Mouse (Mus musculus): Measurements from ENCODE around the gene Zfand3.

DNA sequence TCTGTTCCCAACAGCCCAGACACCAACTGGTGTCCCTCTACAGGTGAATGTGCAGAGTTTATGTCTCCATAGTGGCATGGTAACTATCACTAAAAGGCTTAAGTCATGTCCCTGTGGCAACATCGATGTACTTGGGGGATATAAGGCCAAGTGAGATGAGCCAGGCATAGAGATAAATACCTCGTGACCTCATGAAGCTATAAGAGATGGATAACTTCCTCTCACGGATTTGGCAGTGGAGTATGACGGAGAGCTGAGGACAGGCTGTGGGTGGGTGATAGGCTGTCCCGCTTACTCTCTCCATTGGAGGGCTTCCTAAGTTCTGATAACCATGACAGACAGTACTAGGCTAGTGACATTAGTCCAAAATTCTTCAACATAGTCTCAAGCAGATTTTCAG, 208.8 kb downstream of the Zfand3 start:
- TF ChIP-seq CTCF (IDR thresholded peaks at IDR 0.05; ENCODE audit: control insufficient read depth, insufficient read depth, insufficient replicate concordance, low read depth, low read length) (no peak), POLR2A (IDR thresholded peaks at IDR 0.05; ENCODE audit: control insufficient read depth, low read depth, low read length) (no peak)
